Mouse (Mus musculus): Measurements from ENCODE around the gene Abtb2. TPM values are rescaled to one million over a fixed set of nuclear protein-coding genes. Genes with fewer than 3 reads are reported as not detected.
A peak's percentile ranks its signal among the peaks of the same experiment; 100 is the strongest.

Gene Abtb2
- polyA plus RNA-seq, 1 experiment = 4.2 TPM

DNA sequence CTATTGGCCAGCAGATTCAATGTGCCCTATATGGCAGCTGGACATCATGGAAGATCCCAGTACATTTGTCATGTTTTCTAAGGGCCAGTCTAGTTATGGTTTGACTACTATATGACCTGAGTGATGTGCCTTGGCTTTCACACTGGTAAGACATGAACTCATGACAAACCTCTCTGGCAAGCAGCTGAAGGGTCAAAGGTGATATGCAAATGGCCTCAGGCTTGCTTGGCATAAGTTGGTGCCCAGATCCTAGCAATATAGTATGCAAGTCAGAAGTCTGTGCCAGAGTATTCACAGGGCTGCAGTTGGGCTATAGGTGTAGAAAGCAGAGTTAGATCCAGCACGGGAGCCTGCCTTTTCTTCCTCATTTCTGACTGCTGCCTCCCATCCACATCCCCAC is 125.2 kb downstream of the Abtb2 start:
- Histone ChIP-seq H3K27ac (ENCODE audit: control insufficient read depth, insufficient read depth, low read depth, low read length, poor library complexity) (no peak overlapping the region), H3K4me1 (ENCODE audit: control insufficient read depth, insufficient read depth, low read length) (no peaks in the 10 kb centered on the region; the same call in 1 of the 2 replicates), H3K4me3 (replicated peaks; ENCODE audit: control insufficient read depth, low read depth, low read length) (no peak overlapping the region)
- TF ChIP-seq POLR2A (IDR thresholded peaks at IDR 0.05; ENCODE audit: borderline replicate concordance, control insufficient read depth, low read depth, low read length) (no peak), CTCF (IDR thresholded peaks at IDR 0.05; ENCODE audit: control insufficient read depth, insufficient read depth, low read length) (no peak)
- 35% methylated on average over 1 of the region's 1 CpGs for WGBS

GRCm38 (mm10) chr2:103692810-103693209 is 126.7 kb downstream of the Abtb2 start:
- Histone ChIP-seq H3K4me1 (ENCODE audit: control insufficient read depth, insufficient read depth, low read length) (no peaks in the 10 kb centered on the region; the same call in 1 of the 2 replicates), H3K4me3 (replicated peaks; ENCODE audit: control insufficient read depth, low read depth, low read length) (no peak overlapping the region), H3K27ac (ENCODE audit: control insufficient read depth, insufficient read depth, low read depth, low read length, poor library complexity) (no peak overlapping the region)
- 81% methylated on average over 1 of the region's 1 CpGs for WGBS
- TF ChIP-seq POLR2A (IDR thresholded peaks at IDR 0.05; ENCODE audit: borderline replicate concordance, control insufficient read depth, low read depth, low read length) = no peak
- no peak for TF ChIP-seq CTCF (IDR thresholded peaks at IDR 0.05; ENCODE audit: control insufficient read depth, insufficient read depth, low read length)

- Histone ChIP-seq H3K4me1 (ENCODE audit: control insufficient read depth, insufficient read depth, low read length) (no peaks in the 10 kb centered on the region; the same call in 1 of the 2 replicates), H3K27ac (ENCODE audit: control insufficient read depth, insufficient read depth, low read depth, low read length, poor library complexity) (no peak overlapping the region), H3K4me3 (replicated peaks; ENCODE audit: control insufficient read depth, low read depth, low read length) (no peak overlapping the region)
- TF ChIP-seq CTCF (IDR thresholded peaks at IDR 0.05; ENCODE audit: control insufficient read depth, insufficient read depth, low read length) (peak; percentile 10; the same call in 1 of the 2 replicates), POLR2A (IDR thresholded peaks at IDR 0.05; ENCODE audit: borderline replicate concordance, control insufficient read depth, low read depth, low read length) (no peak)
- WGBS = 59% methylated on average over 4 of the region's 4 CpGs
Measured at GRCm38 (mm10) chr2:103694777-103695563, 128.9 kb downstream of the Abtb2 start.

DNA sequence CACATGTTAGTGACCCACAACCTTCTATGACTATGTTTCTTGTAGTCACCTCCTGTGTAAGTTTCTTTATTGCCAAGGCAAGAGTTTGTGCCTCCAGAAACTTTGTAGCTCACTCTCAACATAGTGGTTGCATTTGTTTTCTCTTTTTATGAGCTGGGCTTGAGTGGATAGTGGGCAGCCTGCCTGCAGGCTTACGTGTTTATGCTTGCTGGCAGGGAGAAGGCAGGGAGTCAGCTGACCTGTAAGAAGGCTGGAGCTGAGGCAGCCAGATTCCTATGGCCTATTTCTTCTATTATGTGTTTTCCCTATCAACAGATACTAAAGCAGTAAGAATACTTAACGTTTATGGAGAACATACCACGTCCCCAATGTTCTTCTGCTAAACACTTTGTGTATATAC is 130.1 kb downstream of the Abtb2 start:
- Histone ChIP-seq H3K4me3 (replicated peaks; ENCODE audit: control insufficient read depth, low read depth, low read length) (no peak overlapping the region), H3K4me1 (ENCODE audit: control insufficient read depth, insufficient read depth, low read length) (no peaks in the 10 kb centered on the region; the same call in 1 of the 2 replicates), H3K27ac (ENCODE audit: control insufficient read depth, insufficient read depth, low read depth, low read length, poor library complexity) (no peak overlapping the region)
- 70% methylated on average over 3 of the region's 3 CpGs for WGBS
- TF ChIP-seq POLR2A (IDR thresholded peaks at IDR 0.05; ENCODE audit: borderline replicate concordance, control insufficient read depth, low read depth, low read length) = no peak
- TF ChIP-seq CTCF (IDR thresholded peaks at IDR 0.05; ENCODE audit: control insufficient read depth, insufficient read depth, low read length) = no peak

- no peak overlapping the region for H3K4me3 ChIP-seq (replicated peaks; ENCODE audit: control insufficient read depth, low read depth, low read length)
- TF ChIP-seq POLR2A (IDR thresholded peaks at IDR 0.05; ENCODE audit: borderline replicate concordance, control insufficient read depth, low read depth, low read length) (no peak), CTCF (IDR thresholded peaks at IDR 0.05; ENCODE audit: control insufficient read depth, insufficient read depth, low read length) (peak; percentile 16; the same call in 1 of the 2 replicates)
- no peaks in the 10 kb centered on the region for H3K4me1 ChIP-seq (ENCODE audit: control insufficient read depth, insufficient read depth, low read length)
- H3K27ac ChIP-seq (ENCODE audit: control insufficient read depth, insufficient read depth, low read depth, low read length, poor library complexity) = no peak overlapping the region
- 85% methylated on average over 12 of the region's 12 CpGs for WGBS
Measured at GRCm38 (mm10) chr2:103700514-103700913, 134.4 kb downstream of the Abtb2 start.

- H3K27ac ChIP-seq (ENCODE audit: control insufficient read depth, insufficient read depth, low read depth, low read length, poor library complexity) = no peak overlapping the region
- TF ChIP-seq CTCF (IDR thresholded peaks at IDR 0.05; ENCODE audit: control insufficient read depth, insufficient read depth, low read length) (no peak), POLR2A (IDR thresholded peaks at IDR 0.05; ENCODE audit: borderline replicate concordance, control insufficient read depth, low read depth, low read length) (no peak)
- no peak overlapping the region for H3K4me3 ChIP-seq (replicated peaks; ENCODE audit: control insufficient read depth, low read depth, low read length)
- WGBS = 46% methylated on average over 10 of the region's 10 CpGs
- no peaks in the 10 kb centered on the region; the same call in 1 of the 2 replicates for H3K4me1 ChIP-seq (ENCODE audit: control insufficient read depth, insufficient read depth, low read length)
Measured at GRCm38 (mm10) chr2:103703336-103703735, 137.2 kb downstream of the Abtb2 start.

- Histone ChIP-seq H3K4me3 (replicated peaks; ENCODE audit: control insufficient read depth, low read depth, low read length) (no peak overlapping the region), H3K27ac (ENCODE audit: control insufficient read depth, insufficient read depth, low read depth, low read length, poor library complexity) (no peak overlapping the region), H3K4me1 (ENCODE audit: control insufficient read depth, insufficient read depth, low read length) (no peaks in the 10 kb centered on the region; the same call in 1 of the 2 replicates)
- 70% methylated on average over 4 of the region's 4 CpGs for WGBS
- TF ChIP-seq CTCF (IDR thresholded peaks at IDR 0.05; ENCODE audit: control insufficient read depth, insufficient read depth, low read length) = no peak
- no peak for TF ChIP-seq POLR2A (IDR thresholded peaks at IDR 0.05; ENCODE audit: borderline replicate concordance, control insufficient read depth, low read depth, low read length)
Measured at GRCm38 (mm10) chr2:103703865-103704264, 137.8 kb downstream of the Abtb2 start.

- TF ChIP-seq POLR2A (IDR thresholded peaks at IDR 0.05; ENCODE audit: borderline replicate concordance, control insufficient read depth, low read depth, low read length) (no peak), CTCF (IDR thresholded peaks at IDR 0.05; ENCODE audit: control insufficient read depth, insufficient read depth, low read length) (no peak)
- no peaks in the 10 kb centered on the region; the same call in 1 of the 2 replicates for H3K4me1 ChIP-seq (ENCODE audit: control insufficient read depth, insufficient read depth, low read length)
- H3K4me3 ChIP-seq (replicated peaks; ENCODE audit: control insufficient read depth, low read depth, low read length) = no peak overlapping the region
- WGBS = 75% methylated on average over 4 of the region's 4 CpGs
- no peak overlapping the region for H3K27ac ChIP-seq (ENCODE audit: control insufficient read depth, insufficient read depth, low read depth, low read length, poor library complexity)
Measured at GRCm38 (mm10) chr2:103705826-103706225, 139.7 kb downstream of the Abtb2 start.

Data from bone marrow, adult 2 months (tissue).